ENCODE assay signal across 28 mouse cellular contexts in the genomic region with DNA sequence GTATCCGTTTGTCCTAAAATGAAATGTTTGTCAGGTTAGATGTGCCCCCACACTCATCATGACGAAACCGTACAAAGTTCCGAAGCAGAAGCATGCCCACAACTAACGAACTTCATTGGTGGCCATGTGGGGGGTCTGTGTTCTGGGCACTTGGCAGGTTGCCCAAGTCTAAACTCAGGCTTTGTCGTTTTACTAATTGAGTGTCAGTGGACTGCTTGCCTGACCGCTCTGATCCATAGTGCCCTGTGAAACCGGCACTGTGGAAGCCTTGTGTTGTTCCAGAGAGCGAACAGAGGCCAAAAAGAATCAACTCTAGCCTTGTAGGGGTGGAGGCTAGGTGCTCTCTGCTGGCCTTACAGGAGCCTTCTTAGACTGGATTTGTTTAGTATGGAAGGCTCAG.
DNase-seq lines count a peak whose midpoint lies in the region; ATAC-seq and TF ChIP-seq lines count a peak whose summit lies in the region.
"Had no signal": no experiment of that assay in that cellular context is flagged by ENCODE, and none has a peak within 500 bp of the region (broad histone marks: within the 10 kb centered on the region; RNA-seq: fewer than 3 reads in every experiment).

No protein-coding gene starts in this region.

- 0 out of 2 replicates have a peak overlapping the region, but pooled peaks have one; percentile 15 for H3K4me2 ChIP-seq in lung, embryonic 14.5 days
- H3K4me2 ChIP-seq: embryonic facial prominence, embryonic 12.5 days; embryonic facial prominence, embryonic 15.5 days; heart, embryonic 12.5 days; heart, embryonic 15.5 days; hindbrain, embryonic 13.5 days had no signal

- peak; percentile 65 for DNase-seq in lung, embryonic 14.5 days
- no peak for DNase-seq in lung, postnatal 10 days
- DNase-seq in Muller cell, postnatal 12 days (ENCODE audit: inconsistent ontology term) = peak; percentile 17
- peak; percentile 53 for DNase-seq in retina, embryonic 14.5 days (ENCODE audit: low spot score)
- DNase-seq in testis, postnatal 10 days (ENCODE audit: low spot score) = peak; percentile 56
- DNase-seq in gastrocnemius, postnatal 10 days = no peak
- no peak for DNase-seq in ovary, adult 18-20 months (ENCODE audit: low spot score)
- DNase-seq in thymus, postnatal 4 days = no peak
- DNase-seq: adrenal gland, postnatal 10 days; adrenal gland, postnatal 36 days; cerebellum, adult 18-20 months; cerebellum, adult 9-10 months; cerebellum, postnatal 14 days; forebrain, postnatal 0 days; gastrocnemius, adult 2 months; gastrocnemius, postnatal 25 days; heart, adult 18-20 months; heart, postnatal 10 days; heart, postnatal 36 days had no signal

- WGBS in lung, embryonic 14.5 days = 30% methylated on average over 9 of the region's 9 CpGs

- 0 out of 2 replicates have a peak overlapping the region, but pooled peaks have one; percentile 9 for H3K27ac ChIP-seq in lung, embryonic 14.5 days (ENCODE audit: low read depth)
- H3K27ac ChIP-seq: embryonic facial prominence, embryonic 12.5 days; embryonic facial prominence, embryonic 15.5 days; gastrocnemius, adult 2 months; heart, embryonic 15.5 days; hindbrain, embryonic 10.5 days; hindbrain, embryonic 13.5 days; hindbrain, postnatal 0 days had no signal

- H3K9ac ChIP-seq in lung, embryonic 14.5 days = no peak overlapping the region
- H3K9ac ChIP-seq: embryonic facial prominence, embryonic 12.5 days; embryonic facial prominence, embryonic 15.5 days; forebrain, postnatal 0 days; heart, embryonic 12.5 days; heart, embryonic 15.5 days; hindbrain, embryonic 13.5 days had no signal

- ATAC-seq in lung, embryonic 14.5 days (ENCODE audit: insufficient read depth) = peak; percentile 59; the same call in 1 of the 2 replicates
- ATAC-seq: forebrain, embryonic 14.5 days; forebrain, postnatal 0 days; hindbrain, postnatal 0 days had no signal

- no peak overlapping the region for H3K4me3 ChIP-seq in lung, embryonic 14.5 days (ENCODE audit: low read depth, low read length)
- H3K4me3 ChIP-seq: embryonic facial prominence, embryonic 12.5 days; embryonic facial prominence, embryonic 15.5 days; gastrocnemius, adult 2 months; heart, embryonic 12.5 days; heart, embryonic 15.5 days; hindbrain, embryonic 10.5 days; hindbrain, embryonic 13.5 days had no signal

- TF ChIP-seq CTCF in lung, embryonic 14.5 days (IDR thresholded peaks at IDR 0.05; ENCODE audit: low read depth) = no peak

- H3K9me3 ChIP-seq in lung, embryonic 14.5 days (ENCODE audit: low read depth, low read length) = no peaks in the 10 kb centered on the region
- H3K9me3 ChIP-seq: embryonic facial prominence, embryonic 15.5 days; heart, embryonic 15.5 days; hindbrain, embryonic 13.5 days had no signal

- no peaks in the 10 kb centered on the region for H3K27me3 ChIP-seq in lung, embryonic 14.5 days (ENCODE audit: insufficient read depth, low read length)
- H3K27me3 ChIP-seq: embryonic facial prominence, embryonic 12.5 days; embryonic facial prominence, embryonic 15.5 days; Patski had no signal

- H3K4me1 ChIP-seq in lung, embryonic 14.5 days (ENCODE audit: insufficient read depth) = peaks cover 11% of the 10 kb centered on the region
- H3K4me1 ChIP-seq: embryonic facial prominence, embryonic 15.5 days; heart, embryonic 12.5 days; heart, embryonic 15.5 days had no signal

- H3K36me3 ChIP-seq in lung, embryonic 14.5 days (ENCODE audit: insufficient read depth) = no peaks in the 10 kb centered on the region
- H3K36me3 ChIP-seq: embryonic facial prominence, embryonic 12.5 days; embryonic facial prominence, embryonic 15.5 days; heart, embryonic 12.5 days; heart, embryonic 15.5 days; hindbrain, embryonic 10.5 days; hindbrain, embryonic 13.5 days had no signal

Comparison
In these comparisons a context has a peak if more than half of its experiments do, and no peak if none do; other contexts are left out.
1. DNase-seq: peak in lung, embryonic 14.5 days (single experiment), Muller cell, postnatal 12 days (single experiment), retina, embryonic 14.5 days (single experiment) and testis, postnatal 10 days (single experiment); none in lung, postnatal 10 days (single experiment), gastrocnemius, postnatal 10 days (single experiment), ovary, adult 18-20 months (single experiment) and thymus, postnatal 4 days (single experiment).